In genomic region chr16:30081498-30081897, GRCm38 (mm10) we compare ENCODE assay signal across 25 mouse cellular contexts. TPM values are rescaled to one million over a fixed set of nuclear protein-coding genes. Genes with fewer than 3 reads are reported as not detected.
DNase-seq lines count a peak whose midpoint lies in the region; ATAC-seq and TF ChIP-seq lines count a peak whose summit lies in the region.
"Had no signal": no experiment of that assay in that cellular context is flagged by ENCODE, and none has a peak within 500 bp of the region (broad histone marks: within the 10 kb centered on the region; RNA-seq: fewer than 3 reads in every experiment).

No protein-coding gene starts in this region.

- H3K9ac ChIP-seq in intestine, embryonic 15.5 days: no peak overlapping the region
- no peak overlapping the region for H3K9ac ChIP-seq in intestine, postnatal 0 days (ENCODE audit: low read depth, low read length)
- H3K9ac ChIP-seq in stomach, embryonic 16.5 days (ENCODE audit: low read length): peak overlapping the region; percentile 23; the same call in 1 of the 2 replicates
- H3K9ac ChIP-seq: forebrain, postnatal 0 days; hindbrain, embryonic 14.5 days; limb, embryonic 15.5 days; liver, embryonic 14.5 days; lung, embryonic 15.5 days; neural tube, embryonic 12.5 days had no signal

- no peak for ATAC-seq in intestine, embryonic 15.5 days
- ATAC-seq in intestine, postnatal 0 days: no peak
- ATAC-seq in stomach, embryonic 16.5 days (ENCODE audit: insufficient read depth, low FRiP score): no peak
- ATAC-seq: activated CD4-positive, CD25-positive, alpha-beta regulatory T cell, adult 4 months; forebrain, postnatal 0 days; inflammation-experienced regulatory T-cells, adult 6 months had no signal

- no peak overlapping the region for H3K4me3 ChIP-seq in intestine, embryonic 15.5 days (replicated peaks)
- no peak overlapping the region for H3K4me3 ChIP-seq in intestine, postnatal 0 days (ENCODE audit: low read depth, low read length)
- no peak overlapping the region for H3K4me3 ChIP-seq in stomach, embryonic 16.5 days (replicated peaks; ENCODE audit: low read length)
- H3K4me3 ChIP-seq: heart, adult 2 months; limb, embryonic 15.5 days; lung, embryonic 15.5 days; neural tube, embryonic 12.5 days had no signal

- 55% methylated on average over 4 of the region's 4 CpGs for WGBS in intestine, embryonic 15.5 days
- WGBS in intestine, postnatal 0 days: 60% methylated on average over 4 of the region's 4 CpGs
- 51% methylated on average over 4 of the region's 4 CpGs for WGBS in stomach, embryonic 16.5 days

- peaks cover 3% of the 10 kb centered on the region; the same call in 1 of the 2 replicates for H3K4me1 ChIP-seq in intestine, embryonic 15.5 days (replicated peaks)
- no peaks in the 10 kb centered on the region for H3K4me1 ChIP-seq in intestine, postnatal 0 days (replicated peaks; ENCODE audit: control insufficient read depth, insufficient read depth, low read length)
- peaks cover 5% of the 10 kb centered on the region for H3K4me1 ChIP-seq in stomach, embryonic 16.5 days (ENCODE audit: control insufficient read depth, insufficient read depth, low read length)
- H3K4me1 ChIP-seq: neural tube, embryonic 12.5 days had no signal

- 0 out of 2 replicates have a peak overlapping the region, but pooled peaks have one; percentile 3 for H3K27ac ChIP-seq in intestine, embryonic 15.5 days
- H3K27ac ChIP-seq in intestine, postnatal 0 days (ENCODE audit: low read depth, low read length): no peak overlapping the region
- H3K27ac ChIP-seq in stomach, embryonic 16.5 days (ENCODE audit: low read length): 0 out of 2 replicates have a peak overlapping the region, but pooled peaks have one; percentile 40
- H3K27ac ChIP-seq: heart, adult 2 months; hindbrain, embryonic 14.5 days; limb, embryonic 15.5 days; liver, embryonic 14.5 days; lung, embryonic 15.5 days; neural tube, embryonic 12.5 days had no signal

- H3K27me3 ChIP-seq in intestine, embryonic 15.5 days (replicated peaks): no peaks in the 10 kb centered on the region
- H3K27me3 ChIP-seq in intestine, postnatal 0 days (replicated peaks; ENCODE audit: control insufficient read depth, insufficient read depth, low read length): no peaks in the 10 kb centered on the region
- no peaks in the 10 kb centered on the region for H3K27me3 ChIP-seq in stomach, embryonic 16.5 days (ENCODE audit: control insufficient read depth, insufficient read depth, low read length)
- H3K27me3 ChIP-seq: limb, embryonic 15.5 days; lung, embryonic 15.5 days; neural tube, embryonic 12.5 days had no signal

- TF ChIP-seq CTCF in intestine, postnatal 0 days (IDR thresholded peaks at IDR 0.05; ENCODE audit: low read depth): no peak

- DNase-seq in ovary, postnatal 36 days (ENCODE audit: low spot score): peak; percentile 49
- DNase-seq in ovary, postnatal 14 days (ENCODE audit: low spot score): no peak
- peak; percentile 47 to 57 for DNase-seq in adrenal gland, postnatal 36 days
- no peak for DNase-seq in natural killer cell, adult 2 months (ENCODE audit: low spot score in 2 of 2)
- DNase-seq in gastrocnemius, postnatal 10 days: no peak
- DNase-seq: cerebellum, adult 8-10 months; cerebellum, postnatal 36 days; embryo, embryonic 11 days; forebrain, postnatal 0 days; gastrocnemius, postnatal 25 days; heart, adult 2 months; heart, postnatal 36 days; lung, postnatal 36 days; midbrain, embryonic 14.5 days; thymus, postnatal 25 days had no signal

- no peaks in the 10 kb centered on the region for H3K36me3 ChIP-seq in intestine, embryonic 15.5 days
- no peaks in the 10 kb centered on the region for H3K36me3 ChIP-seq in intestine, postnatal 0 days (ENCODE audit: control insufficient read depth, insufficient read depth)
- H3K36me3 ChIP-seq in stomach, embryonic 16.5 days (ENCODE audit: control insufficient read depth, insufficient read depth, low read length): no peaks in the 10 kb centered on the region
- H3K36me3 ChIP-seq: limb, embryonic 15.5 days; lung, embryonic 15.5 days; neural tube, embryonic 12.5 days had no signal

- no peak overlapping the region for H3K4me2 ChIP-seq in intestine, embryonic 15.5 days (replicated peaks)
- H3K4me2 ChIP-seq in intestine, postnatal 0 days (replicated peaks; ENCODE audit: low read depth): no peak overlapping the region
- no peak overlapping the region for H3K4me2 ChIP-seq in stomach, embryonic 16.5 days (ENCODE audit: low read depth, low read length)
- H3K4me2 ChIP-seq: hindbrain, embryonic 14.5 days; limb, embryonic 15.5 days; lung, embryonic 15.5 days; neural tube, embryonic 12.5 days had no signal

- H3K9me3 ChIP-seq in intestine, embryonic 15.5 days: no peaks in the 10 kb centered on the region
- no peaks in the 10 kb centered on the region for H3K9me3 ChIP-seq in intestine, postnatal 0 days (ENCODE audit: control insufficient read depth)
- H3K9me3 ChIP-seq in stomach, embryonic 16.5 days (replicated peaks; ENCODE audit: control insufficient read depth, low read length): no peaks in the 10 kb centered on the region
- H3K9me3 ChIP-seq: limb, embryonic 15.5 days; lung, embryonic 15.5 days; neural tube, embryonic 12.5 days had no signal

RNA-seq across cellular contexts. Expression of gene Hes1, which starts 17.3 kb away (rescaled TPM):
- 55.7 and 67.4 TPM in 2 replicates for polyA plus RNA-seq in intestine, embryonic 15.5 days (2015; fragmentation: Nextera tagmentation; extraction: Ambion mirVana)
- polyA plus RNA-seq in intestine, postnatal 0 days (2015; fragmentation: Nextera tagmentation; extraction: Ambion mirVana): 44.0 and 52.9 TPM in 2 replicates
- 10 to 100 TPM; 19.2 to 26.1 TPM for total RNA-seq in adrenal gland, postnatal 36 days (2021)
- 34.4 and 38.5 TPM in 2 replicates for polyA plus RNA-seq in stomach, embryonic 16.5 days (2015; fragmentation: Nextera tagmentation; extraction: Ambion mirVana)
- total RNA-seq in gastrocnemius, postnatal 10 days (2021): 10 to 100 TPM; 19.1 to 24.6 TPM
- polyA plus RNA-seq: activated CD4-positive, CD25-positive, alpha-beta regulatory T cell, adult 4 months had no signal

Comparison
In these comparisons a context has a peak if more than half of its experiments do, and no peak if none do; other contexts are left out.
1. DNase-seq: peak in ovary, postnatal 36 days (single experiment) and adrenal gland, postnatal 36 days (2 of 2); none in ovary, postnatal 14 days (single experiment), natural killer cell, adult 2 months (0 of 2) and gastrocnemius, postnatal 10 days (single experiment).